7 mouse cellular contexts compared by ENCODE assay signal in the genomic region with DNA sequence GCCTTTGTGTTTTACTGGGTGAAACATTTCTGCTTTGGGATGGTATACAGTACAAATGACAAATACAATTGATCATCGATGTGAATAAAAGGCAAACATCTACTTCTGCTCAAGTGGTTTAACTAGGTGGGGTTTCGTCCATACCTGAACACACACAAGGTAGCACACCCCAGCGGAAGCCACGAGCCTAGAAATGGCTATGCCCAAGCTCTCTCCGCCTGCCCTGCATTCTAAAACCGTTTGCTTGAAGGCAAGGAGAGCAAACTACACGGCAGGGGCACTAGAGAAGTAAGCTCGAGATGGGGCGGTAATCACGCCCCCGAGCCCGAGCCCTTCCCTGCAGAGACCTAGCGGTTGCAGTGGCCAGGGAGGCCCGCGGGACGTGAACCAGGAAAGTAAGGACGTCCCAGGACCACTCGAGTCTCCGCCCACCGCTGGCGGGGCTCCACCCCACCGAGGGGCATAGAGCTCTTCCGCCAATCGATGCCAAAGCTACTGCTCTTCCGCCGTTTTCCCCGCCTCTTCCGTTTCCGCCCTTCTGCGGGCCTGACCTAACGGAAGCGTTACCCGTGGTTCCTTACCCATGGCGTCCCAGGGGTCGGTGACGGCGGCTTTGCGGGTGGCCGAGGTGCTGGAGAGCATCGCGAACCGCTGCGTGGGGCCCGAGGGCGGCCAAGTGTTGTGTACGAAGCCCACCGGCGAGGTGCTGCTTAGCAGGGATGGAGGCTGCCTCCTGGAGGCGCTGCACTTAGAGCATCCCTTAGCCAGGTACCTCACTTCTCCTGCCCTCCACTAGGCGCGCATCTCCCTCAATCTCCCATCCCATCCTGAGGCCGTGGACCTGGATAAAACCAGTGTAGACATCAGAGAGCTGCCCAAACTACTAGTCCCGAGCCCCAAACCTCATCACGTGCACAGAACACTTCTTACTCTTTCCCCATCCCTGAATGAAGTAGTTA. TPM values are rescaled to one million over a fixed set of nuclear protein-coding genes. Genes with fewer than 3 reads are reported as not detected.
DNase-seq lines count a peak whose midpoint lies in the region; ATAC-seq lines count a peak whose summit lies in the region.

Bbs10 (plus strand) TSS at position 540 of the 959 bp plus-strand sequence.

- H3K4me1 ChIP-seq in embryonic facial prominence, embryonic 11.5 days (ENCODE audit: control insufficient read depth, insufficient read depth, low read length): no peaks in the 10 kb centered on the region
- H3K4me1 ChIP-seq in limb, embryonic 10.5 days: peaks cover 5% of the 10 kb centered on the region
- H3K4me1 ChIP-seq in midbrain, embryonic 13.5 days (replicated peaks): peaks cover 9% of the 10 kb centered on the region

- DNase-seq in adrenal gland, postnatal 14 days: peak; percentile 98
- DNase-seq in embryonic facial prominence, embryonic 11.5 days (ENCODE audit: low spot score): peak; percentile 99
- DNase-seq in kidney, adult 11 months: peak; percentile 93
- DNase-seq in limb, embryonic 10.5 days (ENCODE audit: low spot score): peak; percentile 98
- peak; percentile 85 for DNase-seq in spleen, adult 12 weeks (ENCODE audit: low spot score)

- H3K27me3 ChIP-seq in embryonic facial prominence, embryonic 11.5 days (ENCODE audit: control insufficient read depth, insufficient read depth, low read length): no peaks in the 10 kb centered on the region
- H3K27me3 ChIP-seq in limb, embryonic 10.5 days (ENCODE audit: low read depth, poor library complexity, severe bottlenecking): no peaks in the 10 kb centered on the region
- H3K27me3 ChIP-seq in midbrain, embryonic 13.5 days: no peaks in the 10 kb centered on the region

- under 1% methylated on average over 54 of the region's 54 CpGs for WGBS in embryonic facial prominence, embryonic 11.5 days
- WGBS in limb, embryonic 10.5 days: 2% methylated on average over 54 of the region's 54 CpGs
- under 1% methylated on average over 54 of the region's 54 CpGs for WGBS in midbrain, embryonic 13.5 days

- ATAC-seq in embryonic facial prominence, embryonic 11.5 days (replicated peaks; ENCODE audit: insufficient number of reproducible peaks, low FRiP score, low TSS enrichment, low read depth): peak; percentile 99
- peak; percentile 96 for ATAC-seq in granulocyte monocyte progenitor cell, adult 5-6 weeks (replicated peaks; ENCODE audit: poor library complexity, severe bottlenecking)
- peak; percentile 100 for ATAC-seq in midbrain, embryonic 13.5 days

- H3K36me3 ChIP-seq in embryonic facial prominence, embryonic 11.5 days (replicated peaks; ENCODE audit: control insufficient read depth, insufficient read depth, low read depth, low read length): no peaks in the 10 kb centered on the region
- 0 out of 2 replicates have a peak, but pooled peaks cover under 1% of the 10 kb centered on the region for H3K36me3 ChIP-seq in limb, embryonic 10.5 days
- H3K36me3 ChIP-seq in midbrain, embryonic 13.5 days: peaks cover under 1% of the 10 kb centered on the region

- H3K9me3 ChIP-seq in embryonic facial prominence, embryonic 11.5 days (replicated peaks; ENCODE audit: control insufficient read depth, low read length): no peaks in the 10 kb centered on the region
- H3K9me3 ChIP-seq in limb, embryonic 10.5 days (replicated peaks): no peaks in the 10 kb centered on the region
- H3K9me3 ChIP-seq in midbrain, embryonic 13.5 days: no peaks in the 10 kb centered on the region

- peak within 1 kb of the TSS; percentile 47 for H3K4me2 ChIP-seq in embryonic facial prominence, embryonic 11.5 days (ENCODE audit: low read depth, low read length)
- H3K4me2 ChIP-seq in midbrain, embryonic 13.5 days (replicated peaks): peak within 1 kb of the TSS; percentile 61

- H3K9ac ChIP-seq in embryonic facial prominence, embryonic 11.5 days (replicated peaks; ENCODE audit: low read length): peak within 1 kb of the TSS; percentile 66
- H3K9ac ChIP-seq in midbrain, embryonic 13.5 days (replicated peaks): peak within 1 kb of the TSS; percentile 77

- H3K27ac ChIP-seq in embryonic facial prominence, embryonic 11.5 days (replicated peaks; ENCODE audit: low read depth, low read length): peak within 1 kb of the TSS; percentile 60
- peak within 1 kb of the TSS; percentile 94 for H3K27ac ChIP-seq in limb, embryonic 10.5 days
- H3K27ac ChIP-seq in midbrain, embryonic 13.5 days: peak within 1 kb of the TSS; percentile 92

- H3K4me3 ChIP-seq in embryonic facial prominence, embryonic 11.5 days (ENCODE audit: low read depth, low read length): peak within 1 kb of the TSS; percentile 50
- H3K4me3 ChIP-seq in limb, embryonic 10.5 days: peak within 1 kb of the TSS; percentile 80
- H3K4me3 ChIP-seq in midbrain, embryonic 13.5 days (replicated peaks): peak within 1 kb of the TSS; percentile 74

RNA-seq across cellular contexts. Expression of gene Bbs10, which starts in this region (rescaled TPM):
- total RNA-seq in adrenal gland, postnatal 14 days (2021): 4.2 and 6.0 TPM in 2 replicates
- 8.8 and 9.6 TPM in 2 replicates for polyA plus RNA-seq in embryonic facial prominence, embryonic 11.5 days (2014; fragmentation: Nextera tagmentation; extraction: Ambion mirVana)
- total RNA-seq in granulocyte monocyte progenitor cell, adult 5-6 weeks (2014; fragmentation: Nextera tagmentation): 1.7 and 2.5 TPM in 2 replicates
- total RNA-seq in granulocyte monocyte progenitor cell, adult 5-6 weeks (2017): 4.3 and 5.3 TPM in 2 replicates
- 5.4 and 6.7 TPM in 2 replicates for polyA plus RNA-seq in limb, embryonic 10.5 days (2016; fragmentation: Nextera tagmentation; extraction: Ambion mirVana)
- 7.2 and 7.5 TPM in 2 replicates for polyA plus RNA-seq in midbrain, embryonic 13.5 days (2015; fragmentation: Nextera tagmentation; extraction: Ambion mirVana)

Comparison
In these comparisons a context has a peak if more than half of its experiments do, and no peak if none do; other contexts are left out.
1. Peak in every context shown above with its lines: DNase-seq, ATAC-seq, H3K4me3 ChIP-seq and H3K27ac ChIP-seq.